In genomic region chr6:58964565-58964964, GRCm38 (mm10) we compare ENCODE assay signal across 14 mouse cellular contexts. TPM values are rescaled to one million over a fixed set of nuclear protein-coding genes. Genes with fewer than 3 reads are reported as not detected.
"Had no signal": no experiment of that assay in that cellular context is flagged by ENCODE, and none has a peak within 500 bp of the region (broad histone marks: within the 10 kb centered on the region; RNA-seq: fewer than 3 reads in every experiment).

No protein-coding gene starts in this region.

- H3K27ac ChIP-seq: kidney, embryonic 15.5 days; limb, embryonic 13.5 days; liver, embryonic 14.5 days had no signal

- DNase-seq: kidney, adult 2 months; kidney, postnatal 14 days; layer of hippocampus, adult 9-11 months; layer of hippocampus, postnatal 36 days; lung, adult 18-20 months; right cerebral cortex, adult 18-20 months; right cerebral cortex, postnatal 25 days; thymus, postnatal 36 days had no signal

- H3K4me3 ChIP-seq: kidney, embryonic 15.5 days; limb, embryonic 13.5 days; midbrain, embryonic 13.5 days had no signal

RNA-seq across cellular contexts. Expression of gene Nap1l5, which starts 57.7 kb away (rescaled TPM):
- total RNA-seq: megakaryocyte progenitor cell, adult 5-6 weeks; monocyte, adult 5-6 weeks had no signal

RNA-seq across cellular contexts. Expression of gene Fam13a, which starts 59.8 kb away (rescaled TPM):
- total RNA-seq: monocyte, adult 5-6 weeks had no signal
